Mouse (Mus musculus) heart, embryonic 15.5 days (tissue): Measurements from ENCODE around the gene Cyp1a2. TPM values are rescaled to one million over a fixed set of nuclear protein-coding genes. Genes with fewer than 3 reads are reported as not detected.
"Not testable (repeated sequence)": the region's sequence is repeated elsewhere in the genome, so short reads cannot be mapped to it uniquely, and the experiment has no call there.

Source experiments
- ATAC-seq: fragments of 200-750 bp; cut with Nextera tagmentation; replicated peaks from 2 replicates; pipeline ENCODE4 v1.8.0; 2017; ENCODE audit warnings: low read depth, moderate TSS enrichment; ENCODE audit not compliant: insufficient number of reproducible peaks, insufficient read depth, low FRiP score
- H3K27ac ChIP-seq: fragments of 300-500 bp; sonication (generic); 2 replicates; pipeline ENCODE4 v1.5.1; 2015; ENCODE audit warnings: mild to moderate bottlenecking, inconsistent platforms
- H3K27me3 ChIP-seq: fragments of 300-500 bp; sonication (generic); 2 replicates; pipeline ENCODE4 v1.6.1; 2015; ENCODE audit warnings: inconsistent platforms
- H3K36me3 ChIP-seq: fragments of 300-500 bp; sonication (generic); 2 replicates; pipeline ENCODE4 v1.6.1; 2015; ENCODE audit warnings: mild to moderate bottlenecking, inconsistent platforms
- H3K4me1 ChIP-seq: fragments of 300-500 bp; sonication (generic); replicated peaks from 2 replicates; pipeline ENCODE4 v1.6.1; 2015; ENCODE audit warnings: inconsistent platforms
- H3K4me2 ChIP-seq: fragments of 300-500 bp; sonication (generic); 2 replicates; pipeline ENCODE4 v1.6.1; 2015; ENCODE audit warnings: inconsistent platforms, mild to moderate bottlenecking, moderate library complexity
- H3K4me3 ChIP-seq: fragments of 300-500 bp; sonication (generic); 2 replicates; pipeline ENCODE4 v1.5.1; 2015; ENCODE audit warnings: mild to moderate bottlenecking, inconsistent platforms
- H3K9ac ChIP-seq: fragments of 300-500 bp; sonication (generic); 2 replicates; pipeline ENCODE4 v1.6.1; 2015; ENCODE audit warnings: mild to moderate bottlenecking, inconsistent platforms
- H3K9me3 ChIP-seq: fragments of 300-500 bp; sonication (generic); replicated peaks from 2 replicates; pipeline ENCODE4 v1.6.1; 2016; ENCODE audit warnings: inconsistent platforms
- WGBS: fragments of 180-500 bp; shearing (Covaris S2); methylation state at CpG from one replicate; pipeline ENCODE4 v1.1.7; 2015; ENCODE audit warnings: mixed read lengths; 5-methylcytosine and 5-hydroxymethylcytosine counted together
- polyA plus RNA-seq: library from polyadenylated mRNA; unstranded; fragments of >200 nt; fragmentation: Nextera tagmentation; extraction: Ambion mirVana; gene quantifications from 2 replicates; pipeline ENCODE4 v1.2.1, GENCODE M21; 2015

Cyp1a2 gene
- not detected in 2 replicates for polyA plus RNA-seq

GRCm38 (mm10) chr9:57683520-57683919 is at the start of gene Cyp1a2:
Cyp1a2 (minus strand) TSS chr9:57683703.
- Histone ChIP-seq H3K36me3 (no peaks in the 10 kb centered on the region), H3K27me3 (no peaks in the 10 kb centered on the region), H3K27ac (no peak within 1 kb of the TSS), H3K4me3 (no peak within 1 kb of the TSS), H3K4me2 (no peak within 1 kb of the TSS), H3K4me1 (no peaks in the 10 kb centered on the region), H3K9me3 (no peaks in the 10 kb centered on the region), H3K9ac (no peak within 1 kb of the TSS)
- ATAC-seq, result no peak
- 68% methylated on average over 5 of the region's 5 CpGs for WGBS

DNA sequence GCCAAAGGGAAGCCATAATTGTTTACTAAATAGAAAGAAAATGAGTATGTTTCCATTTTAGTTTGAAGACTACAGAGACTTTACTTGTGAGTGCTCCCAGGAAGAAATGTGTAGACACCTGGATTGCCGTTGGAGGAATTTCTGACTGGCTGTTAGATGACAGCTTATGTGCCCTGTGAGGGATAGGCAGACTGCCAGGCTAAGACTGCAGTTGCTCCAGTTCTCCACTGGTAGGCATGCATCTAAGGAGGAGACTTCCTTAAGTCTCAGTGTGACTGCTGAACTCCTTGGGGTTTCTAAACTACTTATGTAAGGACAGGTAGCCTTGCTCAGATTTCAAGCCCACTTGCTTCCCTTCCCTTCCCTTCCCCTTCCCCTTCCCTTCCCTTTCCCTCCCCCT is 44.8 kb upstream of the Cyp1a2 start:
- 86% methylated on average over 1 of the region's 1 CpGs for WGBS
- H3K36me3 ChIP-seq, result peaks cover 22% of the 10 kb centered on the region

DNA sequence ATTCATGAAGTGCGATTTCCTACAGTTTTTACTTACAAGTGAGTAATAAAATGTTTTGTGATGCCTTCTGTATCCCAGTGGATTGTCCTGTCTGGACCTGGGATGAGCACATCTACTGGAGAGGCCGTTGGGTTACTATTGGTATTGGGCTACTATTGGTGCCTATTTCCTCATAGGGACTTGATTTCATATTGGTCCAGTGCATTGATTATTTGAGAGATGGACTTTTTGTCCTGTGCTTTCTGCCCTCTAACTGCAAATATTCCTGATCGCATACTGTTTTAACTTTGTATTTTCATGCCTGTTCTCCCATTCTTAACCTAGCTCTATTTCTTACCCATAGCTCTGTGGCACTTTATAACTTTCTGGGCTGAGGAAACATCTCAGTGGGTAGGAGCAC is 41.2 kb upstream of the Cyp1a2 start:
- H3K9me3 ChIP-seq, result no peaks in the 10 kb centered on the region
- peaks cover 37% of the 10 kb centered on the region for H3K36me3 ChIP-seq
- no peak overlapping the region for H3K27ac ChIP-seq
- H3K9ac ChIP-seq, result no peak overlapping the region
- H3K4me2 ChIP-seq, result no peak overlapping the region
- no peak for ATAC-seq
- WGBS, result 94% methylated on average over 3 of the region's 3 CpGs
- H3K4me1 ChIP-seq, result peaks cover 13% of the 10 kb centered on the region
- H3K27me3 ChIP-seq, result no peaks in the 10 kb centered on the region
- no peak overlapping the region for H3K4me3 ChIP-seq

More for the DNA sequence above, 44.8 kb upstream of the Cyp1a2 start:
- Histone ChIP-seq H3K4me2 (no peak overlapping the region), H3K27ac (no peak overlapping the region), H3K27me3 (no peaks in the 10 kb centered on the region), H3K4me1 (peaks cover 9% of the 10 kb centered on the region), H3K9me3 (no peaks in the 10 kb centered on the region), H3K9ac (no peak overlapping the region), H3K4me3 (no peak overlapping the region)
- no peak for ATAC-seq

- Histone ChIP-seq H3K9me3 (no peaks in the 10 kb centered on the region), H3K27me3 (no peaks in the 10 kb centered on the region), H3K4me1 (peaks cover 13% of the 10 kb centered on the region), H3K9ac (no peak overlapping the region), H3K4me3 (no peak overlapping the region), H3K36me3 (peaks cover 39% of the 10 kb centered on the region), H3K27ac (peak overlapping the region; percentile 37), H3K4me2 (no peak overlapping the region)
- 65% methylated on average over 5 of the region's 5 CpGs for WGBS
- no peak for ATAC-seq
These were observed 40.3 kb upstream of the Cyp1a2 start for GRCm38 (mm10) chr9:57723796-57724195.

GRCm38 (mm10) chr9:57723315-57723715 is 39.8 kb upstream of the Cyp1a2 start:
- Histone ChIP-seq H3K9ac (no peak overlapping the region), H3K27ac (peak overlapping the region; percentile 37), H3K4me2 (no peak overlapping the region), H3K27me3 (no peaks in the 10 kb centered on the region), H3K36me3 (peaks cover 43% of the 10 kb centered on the region), H3K4me1 (peaks cover 13% of the 10 kb centered on the region), H3K4me3 (no peak overlapping the region), H3K9me3 (no peaks in the 10 kb centered on the region)
- peak; percentile 53 for ATAC-seq
- WGBS, result 43% methylated on average over 5 of the region's 5 CpGs

GRCm38 (mm10) chr9:57722371-57722770 is 38.9 kb upstream of the Cyp1a2 start:
- 86% methylated on average over 1 of the region's 1 CpGs for WGBS
- Histone ChIP-seq H3K27me3 (no peaks in the 10 kb centered on the region), H3K9ac (no peak overlapping the region), H3K36me3 (peaks cover 42% of the 10 kb centered on the region), H3K4me3 (no peak overlapping the region), H3K4me1 (peaks cover 13% of the 10 kb centered on the region), H3K4me2 (no peak overlapping the region), H3K9me3 (no peaks in the 10 kb centered on the region), H3K27ac (no peak overlapping the region)
- ATAC-seq, result no peak

DNA sequence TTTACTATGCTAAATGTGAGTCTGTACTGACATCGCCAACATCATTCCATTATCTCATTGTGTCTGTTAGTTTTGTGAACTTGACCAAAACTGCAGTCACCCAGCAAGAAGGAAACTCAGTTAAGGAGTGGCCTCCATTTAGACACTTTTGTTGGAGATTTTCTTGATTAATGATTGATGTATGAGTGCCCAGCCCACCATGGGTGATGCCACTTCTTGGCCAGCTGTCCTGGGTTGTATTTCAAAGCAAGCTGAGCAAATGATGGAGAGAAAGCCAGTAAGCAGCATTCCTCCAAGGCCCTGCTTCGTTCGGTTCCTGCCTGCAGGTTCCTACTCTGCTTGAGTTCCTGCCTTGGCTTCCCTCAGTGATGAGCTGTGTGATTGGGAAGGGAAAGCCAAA is 37.2 kb upstream of the Cyp1a2 start:
- no peak overlapping the region for H3K4me3 ChIP-seq
- 89% methylated on average over 3 of the region's 3 CpGs for WGBS
- no peak for ATAC-seq
- peaks cover 10% of the 10 kb centered on the region for H3K4me1 ChIP-seq
- peaks cover 49% of the 10 kb centered on the region for H3K36me3 ChIP-seq
- H3K4me2 ChIP-seq, result no peak overlapping the region
- no peaks in the 10 kb centered on the region for H3K27me3 ChIP-seq
- H3K27ac ChIP-seq, result no peak overlapping the region
- H3K9me3 ChIP-seq, result no peaks in the 10 kb centered on the region
- no peak overlapping the region for H3K9ac ChIP-seq

DNA sequence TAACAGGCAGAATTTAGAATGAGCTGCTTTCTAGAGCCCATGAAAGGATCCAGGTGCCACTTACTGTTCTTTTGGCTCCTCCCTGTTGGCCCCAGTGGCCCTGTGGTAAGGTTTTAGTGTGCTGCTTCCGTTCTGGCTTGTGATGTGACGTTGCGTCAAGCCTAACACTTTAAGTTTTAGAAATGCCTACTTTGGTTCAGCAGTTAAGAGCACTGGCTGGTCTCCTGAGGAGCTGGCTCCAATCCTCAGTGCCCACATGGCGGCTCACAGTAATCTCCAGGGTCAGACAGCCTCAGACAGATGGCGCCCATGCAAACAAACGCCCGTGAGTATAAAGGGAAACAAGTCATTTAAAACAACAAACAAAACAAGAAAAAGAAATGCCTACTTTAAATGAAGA is 34.9 kb upstream of the Cyp1a2 start:
- H3K4me3 ChIP-seq, result no peak overlapping the region
- H3K36me3 ChIP-seq, result peaks cover 65% of the 10 kb centered on the region
- WGBS, result 91% methylated on average over 7 of the region's 7 CpGs
- no peak overlapping the region for H3K9ac ChIP-seq
- no peaks in the 10 kb centered on the region for H3K9me3 ChIP-seq
- no peak overlapping the region for H3K27ac ChIP-seq
- ATAC-seq, result no peak
- H3K4me2 ChIP-seq, result no peak overlapping the region
- H3K4me1 ChIP-seq, result peaks cover 5% of the 10 kb centered on the region
- H3K27me3 ChIP-seq, result no peaks in the 10 kb centered on the region

GRCm38 (mm10) chr9:57712194-57712593 is 28.7 kb upstream of the Cyp1a2 start:
- Histone ChIP-seq H3K9me3 (no peaks in the 10 kb centered on the region; the same call in 1 of the 2 replicates), H3K4me1 (peaks cover 10% of the 10 kb centered on the region), H3K4me3 (no peak overlapping the region), H3K4me2 (no peak overlapping the region), H3K27me3 (no peaks in the 10 kb centered on the region), H3K9ac (no peak overlapping the region), H3K27ac (no peak overlapping the region), H3K36me3 (peaks cover 37% of the 10 kb centered on the region)
- no peak for ATAC-seq
- 63% methylated on average over 2 of the region's 2 CpGs for WGBS

DNA sequence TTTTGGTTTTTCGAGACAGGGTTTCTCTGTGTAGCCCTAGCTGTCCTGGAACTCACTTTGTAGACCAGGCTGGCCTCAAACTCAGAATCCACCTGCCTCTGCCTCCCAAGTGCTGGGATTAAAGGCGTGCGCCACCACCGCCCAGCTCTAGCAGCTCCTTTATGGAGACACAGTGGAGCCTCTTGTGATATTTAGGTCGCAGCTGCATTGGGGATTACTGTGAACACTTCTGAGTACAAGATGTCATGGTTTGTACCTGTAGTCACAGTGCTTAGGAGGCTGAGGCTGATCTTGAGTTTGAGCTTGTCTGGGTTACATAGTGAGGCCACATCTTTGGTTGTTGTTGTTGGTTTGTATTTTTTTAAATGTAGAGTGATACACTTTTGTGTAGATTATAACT is 26.7 kb upstream of the Cyp1a2 start:
- not testable (repeated sequence) for H3K4me3 ChIP-seq, H3K4me2 ChIP-seq, ATAC-seq, H3K9me3 ChIP-seq, H3K27ac ChIP-seq, H3K9ac ChIP-seq, H3K27me3 ChIP-seq
- Histone ChIP-seq H3K4me1 (peaks cover 10% of the 10 kb centered on the region), H3K36me3 (peaks cover 20% of the 10 kb centered on the region)
- WGBS, result 80% methylated on average over 5 of the region's 5 CpGs

DNA sequence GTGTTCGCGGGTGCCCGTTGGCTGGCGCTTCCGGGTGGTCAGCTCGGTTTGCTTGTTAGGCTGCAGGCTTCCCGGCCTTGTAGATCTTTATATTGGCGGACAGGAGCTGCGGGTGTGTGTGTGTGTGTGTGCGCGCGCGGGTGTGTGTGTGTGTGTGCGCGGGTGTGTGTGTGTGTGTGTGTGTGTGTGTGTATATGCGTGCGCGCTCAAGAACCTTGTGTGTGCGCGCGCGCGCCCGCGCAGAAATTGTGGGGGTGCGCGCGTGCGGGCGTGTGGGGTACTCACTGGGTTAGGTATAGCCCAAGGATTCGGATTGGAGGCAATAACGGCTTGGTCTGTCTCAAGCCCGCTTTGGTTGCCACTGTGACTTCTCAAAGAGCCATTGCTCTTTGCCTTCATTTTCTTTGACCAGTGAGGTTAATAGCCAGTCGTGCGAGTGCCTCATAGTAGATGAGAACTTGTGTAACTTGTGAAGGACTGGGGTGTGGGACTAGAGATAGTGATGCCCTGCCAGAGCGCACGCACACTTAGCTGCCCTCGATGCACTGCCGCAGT is 25.3 kb upstream of the Cyp1a2 start:
- 1% methylated on average over 35 of the region's 39 CpGs for WGBS
- ATAC-seq, result peak; percentile 39

GRCm38 (mm10) chr9:57708068-57708719 is 24.7 kb upstream of the Cyp1a2 start, which contains the start of gene Edc3:
Edc3 (plus strand) TSS chr9:57708540.
- peak; percentile 94 for ATAC-seq
- Histone ChIP-seq H3K9ac (peak within 1 kb of the TSS; percentile 83), H3K36me3 (peaks cover 4% of the 10 kb centered on the region; the same call in 1 of the 2 replicates), H3K4me2 (peak within 1 kb of the TSS; percentile 81), H3K9me3 (no peaks in the 10 kb centered on the region; the same call in 1 of the 2 replicates), H3K27me3 (no peaks in the 10 kb centered on the region), H3K4me3 (peak within 1 kb of the TSS; percentile 89), H3K27ac (peak within 1 kb of the TSS; percentile 84), H3K4me1 (peaks cover 10% of the 10 kb centered on the region)
- WGBS, result under 1% methylated on average over 23 of the region's 23 CpGs

More for the DNA sequence above, 25.3 kb upstream of the Cyp1a2 start:
- H3K4me1 ChIP-seq, result peaks cover 10% of the 10 kb centered on the region
- H3K4me2 ChIP-seq, result peak overlapping the region; percentile 81
- peaks cover 9% of the 10 kb centered on the region; the same call in 1 of the 2 replicates for H3K36me3 ChIP-seq
- no peaks in the 10 kb centered on the region; the same call in 1 of the 2 replicates for H3K9me3 ChIP-seq
- H3K27ac ChIP-seq, result peak overlapping the region; percentile 84
- peak overlapping the region; percentile 89 for H3K4me3 ChIP-seq
- peak overlapping the region; percentile 83 for H3K9ac ChIP-seq
- no peaks in the 10 kb centered on the region for H3K27me3 ChIP-seq
